Mouse (Mus musculus) intestine, embryonic 15.5 days (tissue): ENCODE data around the gene Sema3d. TPM values are rescaled to one million over a fixed set of nuclear protein-coding genes. Genes with fewer than 3 reads are reported as not detected.

ENCODE experiments used
- ATAC-seq: fragments of 200-750 bp; cut with Nextera tagmentation; 2 replicates; pipeline ENCODE4 v1.8.0; 2017; ENCODE audit warnings: moderate TSS enrichment, moderate library complexity
- H3K27ac ChIP-seq: fragments of 300-500 bp; sonication (generic); 2 replicates; pipeline ENCODE4 v1.5.1; 2015; ENCODE audit warnings: mild to moderate bottlenecking, inconsistent platforms
- H3K27me3 ChIP-seq: fragments of 300-500 bp; sonication (generic); replicated peaks from 2 replicates; pipeline ENCODE4 v1.6.1; 2015; ENCODE audit warnings: inconsistent platforms
- H3K36me3 ChIP-seq: fragments of 300-500 bp; sonication (generic); 2 replicates; pipeline ENCODE4 v1.6.1; 2015; ENCODE audit warnings: inconsistent platforms
- H3K4me1 ChIP-seq: fragments of 300-500 bp; sonication (generic); replicated peaks from 2 replicates; pipeline ENCODE4 v1.6.1; 2015; ENCODE audit warnings: inconsistent platforms
- H3K4me2 ChIP-seq: fragments of 300-500 bp; sonication (generic); replicated peaks from 2 replicates; pipeline ENCODE4 v1.6.1; 2015; ENCODE audit warnings: mild to moderate bottlenecking, inconsistent platforms
- H3K4me3 ChIP-seq: fragments of 300-500 bp; sonication (generic); replicated peaks from 2 replicates; pipeline ENCODE4 v1.5.1; 2015; ENCODE audit warnings: inconsistent platforms
- H3K9ac ChIP-seq: fragments of 300-500 bp; sonication (generic); 2 replicates; pipeline ENCODE4 v1.6.1; 2015; ENCODE audit warnings: inconsistent platforms
- H3K9me3 ChIP-seq: fragments of 300-500 bp; sonication (generic); 2 replicates; pipeline ENCODE4 v1.6.1; 2016; ENCODE audit warnings: inconsistent platforms
- WGBS: fragments of 180-500 bp; shearing (Covaris S2); methylation state at CpG from one replicate; pipeline ENCODE4 v1.1.7; 2015; 5-methylcytosine and 5-hydroxymethylcytosine counted together
- polyA plus RNA-seq: library from polyadenylated mRNA; unstranded; fragments of >200 nt; fragmentation: Nextera tagmentation; extraction: Ambion mirVana; gene quantifications from 2 replicates; pipeline ENCODE4 v1.2.1, GENCODE M21; 2015

Sema3d gene
- polyA plus RNA-seq = 8.7 and 10.0 TPM in 2 replicates

DNA sequence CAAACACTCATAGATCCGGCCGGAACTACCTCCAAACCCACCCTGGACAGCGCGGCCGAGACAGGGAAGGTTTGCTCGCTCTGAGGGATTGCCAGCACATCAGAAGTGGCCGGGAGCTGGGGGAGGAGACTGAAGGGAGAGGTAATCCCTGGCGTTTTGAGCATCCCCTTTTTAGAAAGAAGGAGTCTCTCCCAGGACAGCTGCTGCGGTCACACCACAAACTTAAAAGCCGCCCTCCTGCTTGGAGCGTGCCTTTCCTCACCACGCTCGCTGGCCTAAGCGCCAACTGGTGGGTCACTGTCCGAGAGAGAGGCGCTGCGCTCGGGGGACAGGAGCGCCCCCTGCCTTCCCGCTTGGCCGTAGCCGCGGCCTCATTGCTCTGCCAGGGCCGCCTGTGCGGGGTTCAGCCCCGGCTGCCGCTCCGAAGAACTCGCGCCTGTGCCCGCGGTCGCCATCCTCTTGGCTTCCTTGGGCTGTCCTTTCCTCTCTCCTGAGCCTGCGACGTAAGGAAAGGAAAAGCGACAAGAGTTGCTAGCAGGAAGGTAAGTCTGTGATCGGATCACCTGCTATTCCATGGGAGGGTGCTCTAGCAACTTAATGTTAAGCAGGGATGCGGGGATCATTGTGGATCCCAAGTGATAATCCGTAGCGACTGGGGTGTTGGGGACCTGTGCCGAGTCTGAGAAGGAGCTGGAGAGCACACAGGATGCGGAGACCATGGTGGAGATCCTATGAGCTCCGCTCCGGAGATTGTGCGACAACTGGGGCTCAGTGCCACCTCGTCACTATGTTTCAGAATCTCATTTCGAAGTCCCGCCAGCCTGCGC lies at the start of gene Sema3d:
Gene Sema3d, plus strand, starts transcription at position 253 of the 827 bp plus-strand sequence.
- 0 out of 2 replicates have a peak, but pooled peaks cover 3% of the 10 kb centered on the region for H3K4me1 ChIP-seq
- H3K4me3 ChIP-seq = peak within 1 kb of the TSS; percentile 53
- H3K36me3 ChIP-seq = no peaks in the 10 kb centered on the region
- WGBS = under 1% methylated on average over 49 of the region's 49 CpGs
- no peaks in the 10 kb centered on the region for H3K27me3 ChIP-seq
- H3K4me2 ChIP-seq = peak within 1 kb of the TSS; percentile 94
- peak; percentile 99 for ATAC-seq
- H3K9ac ChIP-seq = peak within 1 kb of the TSS; percentile 33
- no peaks in the 10 kb centered on the region for H3K9me3 ChIP-seq
- no peak within 1 kb of the TSS for H3K27ac ChIP-seq

DNA sequence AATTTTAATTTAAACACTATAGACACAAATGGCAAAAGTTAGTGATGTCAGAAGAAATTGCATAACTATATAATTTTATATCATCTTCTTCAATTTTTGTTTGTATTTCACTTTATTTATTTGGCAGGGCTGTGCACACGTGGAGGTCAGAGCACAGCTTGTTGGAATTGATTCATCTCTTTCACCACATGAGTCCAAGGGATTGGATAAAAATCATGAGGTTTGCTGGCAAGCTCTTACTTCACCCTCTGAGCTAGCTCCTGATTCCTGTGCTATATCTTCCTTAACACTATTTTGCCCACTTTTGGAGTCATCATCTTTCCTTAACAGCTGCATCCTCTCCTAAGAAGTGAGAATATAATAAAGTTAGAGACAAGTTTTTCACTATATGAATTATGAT lies 5.9 kb upstream of the Sema3d start:
- no peak overlapping the region for H3K9ac ChIP-seq
- H3K27ac ChIP-seq = no peak overlapping the region
- no peak for ATAC-seq
- H3K4me1 ChIP-seq = no peaks in the 10 kb centered on the region
- H3K4me2 ChIP-seq = no peak overlapping the region
- H3K9me3 ChIP-seq = no peaks in the 10 kb centered on the region
- WGBS = 43% methylated on average over 1 of the region's 1 CpGs
- no peaks in the 10 kb centered on the region for H3K36me3 ChIP-seq
- H3K4me3 ChIP-seq = no peak overlapping the region
- no peaks in the 10 kb centered on the region for H3K27me3 ChIP-seq

DNA sequence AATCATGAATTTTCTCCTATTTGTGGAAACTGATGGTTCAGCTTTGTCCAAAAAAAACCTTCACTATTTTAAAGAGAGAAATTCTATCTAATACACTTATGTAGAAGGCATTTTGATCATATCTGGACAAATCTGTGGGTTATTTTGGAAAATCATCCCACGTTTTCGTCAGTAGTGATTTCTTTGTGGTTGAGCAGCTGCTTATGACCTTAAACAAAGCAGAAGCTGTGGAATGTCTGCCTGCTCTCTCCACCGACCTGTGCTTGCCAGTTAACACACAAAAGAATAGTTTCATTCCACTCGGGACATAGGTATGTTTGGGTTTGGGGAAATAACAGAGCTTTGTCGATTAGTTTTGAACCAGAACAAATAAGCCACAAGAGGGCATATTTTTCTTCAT lies 4.3 kb upstream of the Sema3d start:
- H3K36me3 ChIP-seq = no peaks in the 10 kb centered on the region
- no peak overlapping the region for H3K9ac ChIP-seq
- 24% methylated on average over 5 of the region's 5 CpGs for WGBS
- H3K9me3 ChIP-seq = no peaks in the 10 kb centered on the region
- 0 out of 2 replicates have a peak, but pooled peaks cover 3% of the 10 kb centered on the region for H3K4me1 ChIP-seq
- no peak overlapping the region for H3K4me3 ChIP-seq
- no peaks in the 10 kb centered on the region for H3K27me3 ChIP-seq
- no peak for ATAC-seq
- H3K27ac ChIP-seq = no peak overlapping the region
- H3K4me2 ChIP-seq = no peak overlapping the region

DNA sequence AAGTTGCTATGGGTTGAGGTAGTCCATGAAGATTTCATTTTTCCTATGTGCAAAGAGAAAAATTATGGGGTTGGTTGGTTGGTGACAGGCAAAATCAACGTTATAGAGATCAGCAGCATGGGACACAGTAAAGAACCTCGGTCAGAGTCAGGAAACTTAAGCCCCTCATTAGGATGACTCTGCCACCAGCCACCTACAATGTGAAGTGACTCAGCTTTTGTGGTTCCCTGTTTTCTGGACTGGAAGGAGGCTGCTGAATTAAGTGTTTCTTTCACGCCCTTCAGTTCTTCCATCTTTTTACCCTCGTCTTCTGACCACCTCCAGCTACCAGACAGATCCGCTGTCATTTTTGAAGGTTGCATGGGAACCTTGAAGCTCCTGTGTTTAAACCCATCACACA lies 1.2 kb upstream of the Sema3d start:
- Histone ChIP-seq H3K4me1 (0 out of 2 replicates have a peak, but pooled peaks cover 3% of the 10 kb centered on the region), H3K4me3 (no peak overlapping the region), H3K4me2 (no peak overlapping the region), H3K9me3 (no peaks in the 10 kb centered on the region), H3K9ac (no peak overlapping the region), H3K36me3 (no peaks in the 10 kb centered on the region), H3K27ac (no peak overlapping the region), H3K27me3 (no peaks in the 10 kb centered on the region)
- 89% methylated on average over 5 of the region's 5 CpGs for WGBS
- ATAC-seq = no peak

DNA sequence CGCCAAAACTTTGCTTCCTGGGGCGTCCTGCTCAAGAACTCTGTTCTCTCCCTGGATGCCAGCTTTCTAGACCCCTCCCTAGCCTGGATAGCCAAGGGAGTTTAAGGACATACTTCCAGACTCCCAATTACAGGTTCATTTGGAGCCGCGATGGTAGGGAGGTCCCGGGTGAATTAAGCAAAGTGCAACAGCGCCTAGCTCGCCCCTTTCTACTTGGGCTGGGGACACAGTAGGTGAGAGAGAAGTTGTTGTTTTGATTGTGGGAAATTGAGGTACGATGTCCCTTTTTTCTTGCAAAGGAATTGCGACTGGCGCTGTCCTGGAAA lies 738 bp downstream of the Sema3d start:
- Histone ChIP-seq H3K4me2 (peak overlapping the region; percentile 94), H3K9me3 (no peaks in the 10 kb centered on the region), H3K36me3 (no peaks in the 10 kb centered on the region), H3K4me3 (peak overlapping the region; percentile 53), H3K27me3 (no peaks in the 10 kb centered on the region), H3K27ac (no peak overlapping the region), H3K4me1 (0 out of 2 replicates have a peak, but pooled peaks cover 3% of the 10 kb centered on the region), H3K9ac (peak overlapping the region; percentile 33)
- peak; percentile 13; the same call in 1 of the 2 replicates for ATAC-seq
- 1% methylated on average over 10 of the region's 10 CpGs for WGBS

DNA sequence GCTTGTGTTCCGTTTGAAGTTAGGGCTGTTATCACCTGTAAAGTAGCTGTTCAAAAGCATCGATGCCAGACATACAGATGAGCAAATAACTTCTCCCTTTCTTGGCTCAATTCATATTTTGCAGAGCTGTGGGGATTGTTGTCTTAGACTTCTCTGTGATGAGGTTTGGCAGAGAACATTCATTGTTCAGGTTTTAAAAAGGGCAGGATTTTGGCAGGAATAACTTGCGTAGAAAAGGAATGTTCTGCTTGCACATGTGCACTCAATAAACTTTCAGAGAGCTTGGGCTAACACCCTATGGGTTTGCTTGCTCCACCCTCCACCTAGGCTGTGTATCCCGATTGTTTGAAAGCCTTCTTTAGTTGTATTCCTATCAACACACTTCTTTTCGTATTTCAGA lies 9.5 kb downstream of the Sema3d start:
- 81% methylated on average over 5 of the region's 5 CpGs for WGBS
- ATAC-seq = no peak
- no peaks in the 10 kb centered on the region for H3K27me3 ChIP-seq
- H3K4me1 ChIP-seq = no peaks in the 10 kb centered on the region
- H3K27ac ChIP-seq = no peak overlapping the region
- H3K9ac ChIP-seq = no peak overlapping the region
- H3K36me3 ChIP-seq = no peaks in the 10 kb centered on the region
- no peak overlapping the region for H3K4me3 ChIP-seq
- no peaks in the 10 kb centered on the region for H3K9me3 ChIP-seq
- H3K4me2 ChIP-seq = no peak overlapping the region

DNA sequence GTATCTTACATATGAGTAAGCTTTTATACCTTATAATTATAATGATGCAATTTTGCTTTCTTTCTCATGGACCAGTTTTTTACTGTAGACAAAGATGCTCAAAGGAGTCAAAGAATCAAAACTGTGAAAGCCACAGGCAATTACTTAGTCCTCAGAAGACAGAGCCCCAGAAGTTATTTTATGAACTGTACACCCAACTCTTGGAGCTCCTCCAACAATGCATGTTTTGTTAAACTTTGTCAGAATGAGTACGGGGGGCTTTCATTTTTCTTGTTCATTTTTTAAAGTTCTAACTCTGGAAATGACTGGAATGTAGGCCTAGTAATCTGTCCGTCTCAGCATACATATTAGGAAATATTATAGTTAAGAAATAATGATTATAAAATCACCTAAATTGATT lies 16.1 kb downstream of the Sema3d start:
- no peak overlapping the region for H3K27ac ChIP-seq
- no peak overlapping the region for H3K4me2 ChIP-seq
- H3K4me3 ChIP-seq = no peak overlapping the region
- H3K27me3 ChIP-seq = no peaks in the 10 kb centered on the region
- H3K36me3 ChIP-seq = no peaks in the 10 kb centered on the region
- no peaks in the 10 kb centered on the region for H3K4me1 ChIP-seq
- 59% methylated on average over 2 of the region's 2 CpGs for WGBS
- no peak for ATAC-seq
- no peaks in the 10 kb centered on the region for H3K9me3 ChIP-seq
- H3K9ac ChIP-seq = no peak overlapping the region

DNA sequence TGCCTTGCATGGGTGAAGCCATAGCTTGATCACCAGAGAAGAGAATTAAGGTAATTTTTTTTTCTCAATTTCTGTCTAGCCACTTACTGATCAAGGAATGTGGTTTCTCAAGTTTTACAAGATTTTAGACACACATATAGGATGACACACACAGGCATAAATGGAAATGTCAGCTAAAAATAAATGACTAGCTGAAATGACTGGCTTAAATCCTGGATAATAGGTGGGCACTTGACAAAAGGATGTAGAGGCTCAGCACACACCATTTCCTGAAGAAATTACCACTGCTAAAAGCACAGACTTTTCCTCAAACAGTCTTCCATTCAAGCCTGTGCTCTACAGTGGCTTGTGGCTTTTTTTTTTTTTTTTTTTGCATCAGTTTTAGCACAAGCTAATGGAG lies 21.0 kb downstream of the Sema3d start:
- Histone ChIP-seq H3K36me3 (no peaks in the 10 kb centered on the region), H3K27ac (no peak overlapping the region), H3K27me3 (no peaks in the 10 kb centered on the region), H3K9ac (no peak overlapping the region), H3K4me2 (no peak overlapping the region), H3K9me3 (no peaks in the 10 kb centered on the region), H3K4me1 (no peaks in the 10 kb centered on the region), H3K4me3 (no peak overlapping the region)
- no peak for ATAC-seq

DNA sequence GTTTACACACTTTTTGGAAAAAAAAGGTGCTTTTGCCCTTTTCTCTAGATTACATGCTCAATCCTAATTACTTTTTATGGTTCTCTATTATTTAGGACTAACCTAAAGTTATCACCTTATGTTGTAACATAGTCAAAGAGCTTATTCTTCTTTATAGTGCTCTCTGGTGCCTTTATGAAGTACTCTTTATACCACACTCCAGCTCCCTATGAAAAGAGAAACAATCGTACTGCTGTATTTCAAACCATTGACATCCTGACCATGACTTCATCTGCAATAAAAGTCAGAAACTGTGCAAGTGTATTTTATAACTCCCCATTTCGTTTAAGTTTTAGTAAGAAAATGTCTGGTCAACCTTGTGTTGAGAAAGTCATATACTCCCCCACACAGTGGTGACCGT lies 29.4 kb downstream of the Sema3d start:
- 61% methylated on average over 3 of the region's 3 CpGs for WGBS
- no peaks in the 10 kb centered on the region for H3K36me3 ChIP-seq
- no peak for ATAC-seq

DNA sequence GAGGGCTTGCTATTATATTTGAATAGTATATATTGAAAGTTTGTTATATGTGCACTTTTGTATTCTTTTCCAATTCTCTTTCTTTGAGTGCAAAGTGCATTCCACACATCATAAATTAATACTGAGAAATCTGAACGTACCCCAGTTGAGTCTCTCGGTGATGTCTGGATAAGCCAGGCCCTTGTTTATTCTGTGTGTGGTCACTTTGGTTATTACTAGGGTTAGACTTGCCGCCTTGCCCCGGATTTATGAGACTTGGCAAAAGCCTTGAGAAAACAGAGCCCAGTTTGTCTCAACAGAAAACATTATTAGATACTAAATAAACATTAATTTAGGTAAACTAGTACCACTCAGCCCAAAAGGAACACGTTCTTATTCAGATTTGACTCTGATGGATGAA lies 40.1 kb downstream of the Sema3d start:
- Histone ChIP-seq H3K27ac (no peak overlapping the region), H3K27me3 (no peaks in the 10 kb centered on the region), H3K9me3 (no peaks in the 10 kb centered on the region), H3K4me1 (no peaks in the 10 kb centered on the region), H3K9ac (no peak overlapping the region), H3K4me3 (no peak overlapping the region), H3K36me3 (no peaks in the 10 kb centered on the region), H3K4me2 (no peak overlapping the region)
- 28% methylated on average over 5 of the region's 5 CpGs for WGBS
- ATAC-seq = no peak

More for the DNA sequence above, 29.4 kb downstream of the Sema3d start:
- Histone ChIP-seq H3K4me1 (no peaks in the 10 kb centered on the region), H3K4me2 (no peak overlapping the region), H3K4me3 (no peak overlapping the region), H3K27ac (no peak overlapping the region), H3K27me3 (no peaks in the 10 kb centered on the region), H3K9me3 (no peaks in the 10 kb centered on the region), H3K9ac (no peak overlapping the region)

DNA sequence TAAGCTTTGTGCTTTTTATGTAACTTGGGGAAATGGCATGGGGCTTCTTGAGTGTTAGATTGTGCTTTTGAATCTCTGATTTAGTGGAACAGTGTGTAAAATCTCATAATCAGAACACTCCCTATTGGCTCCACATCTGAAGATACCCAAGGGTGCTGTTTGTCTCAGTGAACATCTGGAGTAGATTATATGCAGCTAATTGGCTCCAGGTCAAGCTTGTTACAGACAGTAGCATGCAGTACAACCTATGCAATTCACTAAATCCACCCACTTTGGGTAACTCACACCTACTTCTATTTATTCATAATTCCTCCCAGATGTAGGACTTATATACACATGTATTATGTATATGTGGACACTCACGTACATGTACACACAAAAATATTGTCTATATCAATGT lies 58.6 kb downstream of the Sema3d start:
- Histone ChIP-seq H3K4me1 (no peaks in the 10 kb centered on the region), H3K9me3 (no peaks in the 10 kb centered on the region), H3K4me3 (no peak overlapping the region), H3K9ac (no peak overlapping the region), H3K36me3 (no peaks in the 10 kb centered on the region), H3K27ac (no peak overlapping the region), H3K27me3 (no peaks in the 10 kb centered on the region), H3K4me2 (no peak overlapping the region)
- ATAC-seq = no peak
- 83% methylated on average over 1 of the region's 1 CpGs for WGBS

DNA sequence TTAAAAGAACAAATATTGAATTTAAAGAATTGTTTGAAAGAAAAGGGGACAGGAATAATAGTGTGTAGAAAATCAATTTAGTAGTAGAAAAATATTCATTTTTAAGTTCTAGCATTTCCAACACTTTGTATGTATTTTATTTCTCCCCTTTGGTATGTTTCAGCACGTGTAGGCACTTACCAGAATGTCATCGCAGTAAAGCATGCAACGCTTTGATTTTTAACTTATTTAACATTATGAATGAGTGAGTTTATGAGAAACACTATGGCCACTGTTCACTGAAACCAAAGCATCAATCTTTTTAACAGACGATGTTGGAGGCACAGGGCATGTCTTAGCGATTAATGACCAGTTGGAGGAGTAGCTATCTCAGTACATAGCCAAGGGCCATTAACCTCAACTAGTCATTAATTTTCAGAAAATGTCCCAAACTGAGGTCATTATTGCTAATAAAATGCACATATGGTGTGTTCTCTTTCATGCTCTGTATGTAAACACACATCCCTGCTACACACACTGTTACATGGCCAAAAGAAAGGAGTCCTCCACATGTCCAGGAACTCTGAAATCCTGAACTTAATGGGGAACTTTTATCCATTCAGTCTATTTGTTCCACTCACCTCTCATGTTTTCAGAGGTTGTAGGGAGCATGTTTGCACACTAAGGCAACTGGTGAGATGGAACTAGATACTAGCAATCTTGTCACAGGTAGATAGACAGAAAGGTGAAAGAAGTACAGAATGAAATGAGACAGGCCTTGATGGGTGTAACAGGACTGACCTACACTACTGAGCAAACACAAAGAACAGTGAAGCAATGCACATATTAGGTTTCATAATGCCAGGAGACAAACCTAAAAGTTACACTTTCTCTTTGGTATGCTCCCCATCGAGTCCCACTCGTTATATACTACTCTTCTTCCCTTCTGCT lies 59.3 kb downstream of the Sema3d start:
- ATAC-seq = no peak
- Histone ChIP-seq H3K27ac (no peak overlapping the region), H3K27me3 (no peaks in the 10 kb centered on the region), H3K36me3 (no peaks in the 10 kb centered on the region), H3K9ac (no peak overlapping the region), H3K4me2 (no peak overlapping the region), H3K4me1 (no peaks in the 10 kb centered on the region), H3K9me3 (no peaks in the 10 kb centered on the region), H3K4me3 (no peak overlapping the region)
- 67% methylated on average over 7 of the region's 7 CpGs for WGBS
